Mouse (Mus musculus) hematopoietic multipotent progenitor cell, adult 10-12 weeks (in vitro differentiated cells): ENCODE data around the gene Umodl1. TPM values are rescaled to one million over a fixed set of nuclear protein-coding genes. Genes with fewer than 3 reads are reported as not detected.

Source experiments
- polyA plus RNA-seq: library from polyadenylated mRNA; stranded (reverse); fragments of >175 nt; gene quantifications from 2 replicates; pipeline ENCODE4 v1.2.3, GENCODE M21; 2012; ENCODE audit warnings: low replicate concordance

Gene Umodl1
- polyA plus RNA-seq, result not detected in 2 replicates

DNA sequence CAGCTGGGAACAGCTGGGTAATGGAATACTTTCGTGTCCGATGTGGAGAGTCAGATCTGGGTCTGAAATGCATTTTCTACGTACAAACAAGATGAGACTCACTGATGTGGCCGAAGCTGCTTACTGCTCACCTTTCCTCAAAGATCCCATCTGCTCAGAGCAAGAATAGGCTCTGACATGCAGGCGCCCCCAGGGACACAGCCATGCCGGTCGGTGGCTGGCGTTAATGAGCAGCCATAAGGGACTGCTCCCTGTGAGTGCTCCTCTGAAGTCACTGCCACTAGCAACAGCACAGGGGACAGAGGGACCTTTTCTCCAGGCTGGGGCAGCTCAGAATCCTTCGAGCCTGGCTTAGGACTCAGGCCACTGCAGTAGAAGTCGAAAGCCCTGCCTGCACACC lies at the start of gene Umodl1:
Umodl1 (plus strand) TSS at position 301 of the 400 bp plus-strand sequence.

DNA sequence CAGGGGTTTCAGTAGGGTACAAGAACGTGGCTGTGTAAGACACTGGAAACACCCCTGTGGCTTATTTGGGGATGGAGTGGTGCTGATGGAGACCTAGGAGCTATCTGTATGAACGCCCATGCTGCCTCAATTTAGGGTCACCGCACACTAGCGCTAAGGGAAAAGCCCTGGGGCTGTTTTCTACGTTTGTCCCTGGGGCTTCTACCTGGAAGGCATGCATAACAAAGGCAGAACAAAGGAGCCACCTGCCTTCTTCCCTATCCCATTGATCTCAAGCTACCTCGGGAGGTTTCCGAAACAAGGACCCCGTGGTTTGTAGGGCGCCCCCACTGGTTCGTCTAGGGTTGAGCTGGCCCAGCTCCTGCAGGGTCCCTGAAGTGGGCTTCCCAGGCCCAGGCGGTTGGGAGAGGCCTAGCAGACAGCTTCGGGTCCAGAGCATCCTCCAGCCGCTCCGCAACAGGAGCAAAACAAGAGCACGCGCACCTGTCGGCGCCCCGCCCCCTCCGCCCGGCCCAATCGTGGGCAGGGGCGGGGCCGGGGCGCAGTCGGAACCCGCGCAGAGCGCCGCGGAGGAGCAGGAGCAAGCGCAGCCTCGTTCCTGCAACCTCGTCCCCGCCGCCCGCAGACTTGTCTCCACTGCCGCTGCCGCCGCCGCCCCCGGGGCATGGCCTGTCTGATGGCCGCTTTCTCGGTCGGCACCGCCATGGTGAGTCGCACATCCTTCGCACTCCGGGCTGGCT lies 102.9 kb downstream of the Umodl1 start, which contains the start of gene Abcg1:
Abcg1 (plus strand) TSS at position 525 of the 740 bp plus-strand sequence.

Other genes starting within 250 kb of the Umodl1 start
- 0.11 TPM in 1 of 2 replicates, not detected in the other for gene Glp1r, start 52.8 kb upstream of the Umodl1 start, polyA plus RNA-seq
- 33.3 and 39.5 TPM in 2 replicates for gene Abcg1, start 103.0 kb downstream of the Umodl1 start, polyA plus RNA-seq
- 0.39 TPM in 1 of 2 replicates, not detected in the other for gene Tff3, start 175.0 kb downstream of the Umodl1 start, polyA plus RNA-seq
- not detected in 2 replicates for gene Tff2, start 189.6 kb downstream of the Umodl1 start, polyA plus RNA-seq
- not detected in 2 replicates for gene Tff1, start 210.6 kb downstream of the Umodl1 start, polyA plus RNA-seq
- 0.07 and 0.10 TPM in 2 replicates for gene Tmprss3, start 244.3 kb downstream of the Umodl1 start, polyA plus RNA-seq